Mouse (Mus musculus) bone marrow macrophage, adult 2 months (primary cell): ENCODE measurements around the gene Map1b.

ENCODE experiments used
- CTCF ChIP-seq: IDR thresholded peaks from 2 replicates; pipeline ENCODE4 v1.5.1; 2012; ENCODE audit warnings: low read depth, mild to moderate bottlenecking, low read length, moderate library complexity
- POLR2A ChIP-seq: IDR thresholded peaks from 2 replicates; pipeline ENCODE4 v1.6.1; 2012; ENCODE audit warnings: mild to moderate bottlenecking, low read depth, low read length, borderline replicate concordance

- TF ChIP-seq CTCF (no peak), POLR2A (no peak)
Measured at GRCm38 (mm10) chr13:99552381-99552780, 36.0 kb upstream of the Map1b start.
